Mouse (Mus musculus): ENCODE measurements at regions not wholly inside any gene's neighbourhood (a gene's known extent, or its start where the extent isn't known, plus 50 kb on each side); places are given as distances from the start of the nearest gene placed in this dataset.

GRCm38 (mm10) chr10:120664419-120664818 is 188.2 kb upstream of the Hmga2 start:
- no peak for TF ChIP-seq GATA1 (IDR thresholded peaks at IDR 0.05; ENCODE audit: low read length)
- no peak for TF ChIP-seq TAL1 (IDR thresholded peaks at IDR 0.05; ENCODE audit: low read length)
